Mouse (Mus musculus): Measurements from ENCODE around the gene Hilpda. TPM values are rescaled to one million over a fixed set of nuclear protein-coding genes. Genes with fewer than 3 reads are reported as not detected.

The Hilpda gene
- total and polyA plus RNA-seq, 2 experiments: 2.5 to 5.8 TPM

DNA sequence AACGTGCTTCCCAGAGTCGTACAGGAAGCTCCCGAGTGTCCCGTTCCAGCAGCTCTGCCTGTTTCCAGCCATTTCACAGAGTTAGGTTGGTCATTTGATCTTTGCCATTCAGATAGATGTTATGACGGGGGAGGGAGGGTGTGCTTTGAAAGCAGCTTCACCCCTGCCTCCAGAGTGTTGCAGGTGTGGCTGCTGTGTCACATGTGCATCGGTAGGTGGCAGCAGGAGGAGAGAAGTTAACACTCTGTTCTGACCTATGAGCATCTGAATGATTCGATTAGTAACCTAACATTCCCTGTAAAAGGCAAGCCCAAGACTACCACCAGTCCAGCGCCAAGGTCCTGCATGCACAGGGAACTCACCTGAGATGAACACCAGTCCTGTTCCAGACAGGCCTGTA, 38.0 kb upstream of the Hilpda start:
- 40% methylated on average over 8 of the region's 8 CpGs for WGBS
- Histone ChIP-seq H3K4me1 (ENCODE audit: control insufficient read depth, insufficient read depth, low read length) (no peaks in the 10 kb centered on the region), H3K27ac (replicated peaks; ENCODE audit: insufficient read depth, low read depth, low read length) (no peak overlapping the region), H3K9ac (ENCODE audit: low read depth, low read length) (no peak overlapping the region), H3K4me3 (ENCODE audit: insufficient read depth, low read depth, low read length) (no peak overlapping the region), H3K79me2 (ENCODE audit: control insufficient read depth, insufficient read depth, low read length) (no peaks in the 10 kb centered on the region), H3K27me3 (ENCODE audit: control insufficient read depth, insufficient read depth, low read length) (no peaks in the 10 kb centered on the region), H3K36me3 (ENCODE audit: control insufficient read depth, insufficient read depth, low read length) (no peaks in the 10 kb centered on the region)
- peak; percentile 40 for DNase-seq (ENCODE audit: extremely low read depth, low read depth, low spot score)
- no peak for TF ChIP-seq POLR2A (IDR thresholded peaks at IDR 0.05; ENCODE audit: extremely low read depth, insufficient read depth, low read length)
- TF ChIP-seq CTCF (IDR thresholded peaks at IDR 0.05; ENCODE audit: low read depth, low read length): peak; percentile 91

DNA sequence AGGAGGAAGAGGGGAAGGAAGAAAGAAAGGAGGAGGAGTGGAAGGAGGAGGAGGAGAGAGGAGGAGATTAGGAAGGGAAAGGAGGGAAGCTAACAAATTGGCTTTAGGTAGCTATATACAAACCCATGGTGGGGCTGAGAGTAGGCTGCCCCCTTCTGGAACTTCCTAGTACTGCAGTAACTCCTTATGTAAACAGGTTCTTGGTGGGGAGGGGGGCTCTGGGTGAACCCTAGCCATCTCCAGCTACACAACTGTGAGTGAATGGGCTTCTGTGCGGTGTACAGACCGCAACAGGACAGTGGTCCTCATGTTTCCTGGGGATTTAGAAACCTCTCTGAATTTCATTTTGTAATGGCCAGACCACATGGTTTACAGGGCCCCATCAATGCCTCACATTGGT, 31.5 kb upstream of the Hilpda start:
- DNase-seq (ENCODE audit: extremely low read depth, low read depth, low spot score): no peak
- Histone ChIP-seq H3K27me3 (ENCODE audit: control insufficient read depth, insufficient read depth, low read length) (no peaks in the 10 kb centered on the region), H3K9ac (ENCODE audit: low read depth, low read length) (no peak overlapping the region), H3K4me1 (ENCODE audit: control insufficient read depth, insufficient read depth, low read length) (peaks cover 3% of the 10 kb centered on the region), H3K27ac (replicated peaks; ENCODE audit: insufficient read depth, low read depth, low read length) (no peak overlapping the region), H3K4me3 (ENCODE audit: insufficient read depth, low read depth, low read length) (no peak overlapping the region), H3K79me2 (ENCODE audit: control insufficient read depth, insufficient read depth, low read length) (no peaks in the 10 kb centered on the region), H3K36me3 (ENCODE audit: control insufficient read depth, insufficient read depth, low read length) (no peaks in the 10 kb centered on the region)
- 55% methylated on average over 2 of the region's 2 CpGs for WGBS
- TF ChIP-seq POLR2A (IDR thresholded peaks at IDR 0.05; ENCODE audit: extremely low read depth, insufficient read depth, low read length): no peak
- peak; percentile 55 for TF ChIP-seq CTCF (IDR thresholded peaks at IDR 0.05; ENCODE audit: low read depth, low read length)

DNA sequence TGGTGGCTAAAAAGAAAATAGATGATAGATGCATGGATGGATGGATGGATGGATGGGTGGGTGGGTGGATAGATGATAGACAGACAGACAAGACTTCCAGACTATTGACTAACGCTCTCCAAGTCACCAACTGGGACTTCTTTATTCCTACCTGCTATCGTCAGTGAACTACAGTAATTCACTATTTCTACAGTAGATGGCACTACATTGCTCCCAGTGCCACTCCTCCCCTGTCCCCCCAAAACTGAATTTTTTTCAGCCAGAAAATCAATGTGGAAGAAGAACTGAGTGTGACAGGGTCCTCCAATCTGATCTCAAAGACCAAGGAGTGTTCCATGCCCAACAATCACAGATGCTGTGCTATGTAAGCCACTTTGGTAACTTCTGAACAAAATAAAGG, 30.6 kb upstream of the Hilpda start:
- WGBS: 33% methylated on average over 2 of the region's 2 CpGs
- H3K9ac ChIP-seq (ENCODE audit: low read depth, low read length): no peak overlapping the region
- H3K36me3 ChIP-seq (ENCODE audit: control insufficient read depth, insufficient read depth, low read length): no peaks in the 10 kb centered on the region
- no peaks in the 10 kb centered on the region for H3K27me3 ChIP-seq (ENCODE audit: control insufficient read depth, insufficient read depth, low read length)
- no peak overlapping the region for H3K4me3 ChIP-seq (ENCODE audit: insufficient read depth, low read depth, low read length)
- no peaks in the 10 kb centered on the region for H3K79me2 ChIP-seq (ENCODE audit: control insufficient read depth, insufficient read depth, low read length)
- peaks cover 9% of the 10 kb centered on the region for H3K4me1 ChIP-seq (ENCODE audit: control insufficient read depth, insufficient read depth, low read length)
- no peak for TF ChIP-seq POLR2A (IDR thresholded peaks at IDR 0.05; ENCODE audit: extremely low read depth, insufficient read depth, low read length)
- TF ChIP-seq CTCF (IDR thresholded peaks at IDR 0.05; ENCODE audit: low read depth, low read length): peak; percentile 18; the same call in 1 of the 2 replicates
- H3K27ac ChIP-seq (replicated peaks; ENCODE audit: insufficient read depth, low read depth, low read length): no peak overlapping the region
- DNase-seq (ENCODE audit: extremely low read depth, low read depth, low spot score): peak; percentile 18

DNA sequence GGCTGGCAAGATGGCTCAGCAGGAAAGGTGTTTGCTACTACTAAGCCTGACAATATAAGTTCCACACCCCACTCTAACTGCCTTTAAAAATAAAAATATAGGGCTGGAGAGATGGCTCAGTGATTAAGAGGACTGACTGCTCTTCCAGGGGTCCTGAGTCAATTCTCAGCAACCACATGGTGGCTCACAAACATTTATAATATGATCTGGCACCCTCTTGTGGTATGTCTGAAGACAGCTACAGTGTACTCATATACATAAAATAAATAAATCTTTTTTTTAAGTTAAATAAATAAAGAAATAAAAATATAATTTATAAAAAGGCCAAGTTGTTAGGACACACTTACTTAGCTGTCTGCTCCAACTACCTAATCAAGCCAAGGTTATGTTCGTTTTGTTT, 30.0 kb upstream of the Hilpda start:
- H3K27ac ChIP-seq (replicated peaks; ENCODE audit: insufficient read depth, low read depth, low read length): no peak overlapping the region
- no peak overlapping the region for H3K9ac ChIP-seq (ENCODE audit: low read depth, low read length)
- no peak overlapping the region for H3K4me3 ChIP-seq (ENCODE audit: insufficient read depth, low read depth, low read length)
- no peak for DNase-seq (ENCODE audit: extremely low read depth, low read depth, low spot score)
- peaks cover 10% of the 10 kb centered on the region for H3K4me1 ChIP-seq (ENCODE audit: control insufficient read depth, insufficient read depth, low read length)
- no peaks in the 10 kb centered on the region for H3K79me2 ChIP-seq (ENCODE audit: control insufficient read depth, insufficient read depth, low read length)
- H3K36me3 ChIP-seq (ENCODE audit: control insufficient read depth, insufficient read depth, low read length): no peaks in the 10 kb centered on the region
- TF ChIP-seq POLR2A (IDR thresholded peaks at IDR 0.05; ENCODE audit: extremely low read depth, insufficient read depth, low read length) (no peak), CTCF (IDR thresholded peaks at IDR 0.05; ENCODE audit: low read depth, low read length) (no peak)
- 87% methylated on average over 1 of the region's 1 CpGs for WGBS
- H3K27me3 ChIP-seq (ENCODE audit: control insufficient read depth, insufficient read depth, low read length): no peaks in the 10 kb centered on the region

DNA sequence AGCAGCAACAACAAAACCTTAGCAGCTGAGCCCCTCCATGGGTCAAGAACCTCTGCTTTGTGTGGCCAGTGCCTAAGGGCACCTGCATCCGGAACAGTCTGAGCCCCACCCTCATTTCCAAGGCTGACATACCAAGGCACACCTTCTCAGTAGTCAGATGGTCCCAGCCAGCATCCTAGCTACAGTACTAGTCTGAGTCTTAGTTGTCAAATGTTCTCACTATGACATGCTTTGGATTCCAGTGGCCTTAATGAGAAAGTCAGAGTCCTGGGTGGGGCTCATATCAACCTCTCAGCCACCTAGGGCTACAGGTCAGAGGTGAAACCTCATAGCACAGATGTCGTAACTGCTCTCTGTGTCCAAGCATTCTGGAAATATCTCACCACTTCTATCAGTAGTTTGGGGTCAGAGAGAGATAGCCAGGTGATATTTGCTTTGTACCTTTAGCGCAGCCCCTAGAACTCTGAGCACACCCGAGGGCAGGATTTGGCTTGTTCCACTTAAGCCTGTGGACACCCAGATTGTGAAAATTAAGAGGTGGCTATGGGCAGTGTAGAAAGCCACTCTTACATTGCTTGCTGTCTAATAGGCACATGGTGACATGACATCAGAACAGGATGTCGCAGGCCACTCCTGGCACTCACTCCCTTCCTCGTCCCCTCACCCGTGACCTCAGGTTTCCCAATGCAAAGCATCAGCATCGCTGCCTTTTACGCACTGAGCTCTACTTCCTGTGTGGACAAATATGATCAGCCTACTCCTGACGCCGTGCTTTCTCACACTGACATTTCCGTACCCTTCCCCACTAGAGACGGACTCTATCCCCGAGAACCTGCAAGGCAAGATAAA, 26.8 kb upstream of the Hilpda start:
- TF ChIP-seq POLR2A (IDR thresholded peaks at IDR 0.05; ENCODE audit: extremely low read depth, insufficient read depth, low read length) (no peak), CTCF (IDR thresholded peaks at IDR 0.05; ENCODE audit: low read depth, low read length) (no peak)
- Histone ChIP-seq H3K4me3 (ENCODE audit: insufficient read depth, low read depth, low read length) (no peak overlapping the region), H3K36me3 (ENCODE audit: control insufficient read depth, insufficient read depth, low read length) (no peaks in the 10 kb centered on the region), H3K79me2 (ENCODE audit: control insufficient read depth, insufficient read depth, low read length) (no peaks in the 10 kb centered on the region), H3K27ac (replicated peaks; ENCODE audit: insufficient read depth, low read depth, low read length) (no peak overlapping the region), H3K27me3 (ENCODE audit: control insufficient read depth, insufficient read depth, low read length) (no peaks in the 10 kb centered on the region), H3K4me1 (ENCODE audit: control insufficient read depth, insufficient read depth, low read length) (peaks cover 10% of the 10 kb centered on the region), H3K9ac (ENCODE audit: low read depth, low read length) (no peak overlapping the region)
- DNase-seq (ENCODE audit: extremely low read depth, low read depth, low spot score): peak; percentile 77
- WGBS: 10% methylated on average over 14 of the region's 14 CpGs

DNA sequence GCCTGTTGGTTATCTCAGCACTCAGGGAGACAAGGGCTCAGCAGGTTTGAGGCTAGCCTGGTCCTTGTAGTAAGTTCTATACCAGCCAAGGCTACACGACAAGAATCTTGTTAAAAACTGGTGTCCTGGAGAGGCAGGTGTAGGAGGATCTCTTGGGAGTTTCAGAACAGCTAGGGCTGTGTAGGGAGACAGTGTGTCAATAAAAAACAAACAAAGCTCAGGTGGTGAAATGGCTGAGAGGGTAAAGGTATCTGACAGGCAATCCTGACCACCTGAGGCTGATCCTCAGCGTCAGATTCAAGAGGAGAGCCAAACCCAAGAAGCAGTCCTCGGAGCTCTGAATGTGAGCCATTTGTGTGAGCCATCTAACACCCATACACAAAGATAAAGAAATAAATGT, 26.1 kb upstream of the Hilpda start:
- WGBS: 22% methylated on average over 3 of the region's 3 CpGs

More for the DNA sequence above, 26.1 kb upstream of the Hilpda start:
- H3K9ac ChIP-seq (ENCODE audit: low read depth, low read length): no peak overlapping the region
- peak; percentile 56 for DNase-seq (ENCODE audit: extremely low read depth, low read depth, low spot score)
- H3K27ac ChIP-seq (replicated peaks; ENCODE audit: insufficient read depth, low read depth, low read length): no peak overlapping the region
- no peaks in the 10 kb centered on the region for H3K36me3 ChIP-seq (ENCODE audit: control insufficient read depth, insufficient read depth, low read length)
- H3K4me1 ChIP-seq (ENCODE audit: control insufficient read depth, insufficient read depth, low read length): peaks cover 10% of the 10 kb centered on the region
- no peaks in the 10 kb centered on the region for H3K79me2 ChIP-seq (ENCODE audit: control insufficient read depth, insufficient read depth, low read length)
- H3K4me3 ChIP-seq (ENCODE audit: insufficient read depth, low read depth, low read length): no peak overlapping the region
- TF ChIP-seq POLR2A (IDR thresholded peaks at IDR 0.05; ENCODE audit: extremely low read depth, insufficient read depth, low read length) (no peak), CTCF (IDR thresholded peaks at IDR 0.05; ENCODE audit: low read depth, low read length) (no peak)
- no peaks in the 10 kb centered on the region for H3K27me3 ChIP-seq (ENCODE audit: control insufficient read depth, insufficient read depth, low read length)
